Mouse (Mus musculus) frontal cortex, adult 2 months (tissue): Measurements from ENCODE around the gene Atoh8. TPM values are rescaled to one million over a fixed set of nuclear protein-coding genes. Genes with fewer than 3 reads are reported as not detected.

ENCODE experiments used
- DNase-seq, 2 experiments: peaks; one replicate each; pipeline ENCODE4 v3.0.0; 2022; ENCODE audit warnings: low spot score in 1 of 2; ENCODE audit errors: extremely low spot score in 1 of 2
- polyA plus RNA-seq: library from polyadenylated mRNA; depleted of rRNA; stranded (reverse); fragments of >200 nt; gene quantifications from 2 replicates; pipeline ENCODE4 v1.2.3, GENCODE M21; 2012; rRNA removed

Gene Atoh8
- polyA plus RNA-seq, result 1.5 and 2.3 TPM in 2 replicates

- DNase-seq, result peak in 1 of 2 experiments; percentile 44
Observed at GRCm38 (mm10) chr6:72235098-72235806, at the start of gene Atoh8. Atoh8 (minus strand) TSS chr6:72235577.

GRCm38 (mm10) chr6:72283914-72284313 is 48.5 kb upstream of the Atoh8 start:
- DNase-seq, result peak in 1 of 2 experiments; percentile 58

- DNase-seq, result no peak
Observed at GRCm38 (mm10) chr6:72280410-72280998, 45.1 kb upstream of the Atoh8 start.

- DNase-seq, result no peak
Observed at GRCm38 (mm10) chr6:72279505-72279904, 44.1 kb upstream of the Atoh8 start.

GRCm38 (mm10) chr6:72278835-72279234 is 43.5 kb upstream of the Atoh8 start:
- DNase-seq, result no peak

GRCm38 (mm10) chr6:72277508-72278166 is 42.3 kb upstream of the Atoh8 start:
- no peak for DNase-seq

GRCm38 (mm10) chr6:72276972-72277441 is 41.6 kb upstream of the Atoh8 start:
- no peak for DNase-seq

GRCm38 (mm10) chr6:72276141-72276540 is 40.8 kb upstream of the Atoh8 start:
- DNase-seq, result no peak

GRCm38 (mm10) chr6:72275527-72275926 is 40.1 kb upstream of the Atoh8 start:
- no peak for DNase-seq

- DNase-seq, result no peak
Observed at GRCm38 (mm10) chr6:72273153-72273552, 37.8 kb upstream of the Atoh8 start.

- DNase-seq, result no peak
Observed at GRCm38 (mm10) chr6:72272161-72272696, 36.9 kb upstream of the Atoh8 start.

- DNase-seq, result peak; percentile 32 to 66
Observed at GRCm38 (mm10) chr6:72270952-72271519, 35.7 kb upstream of the Atoh8 start.

GRCm38 (mm10) chr6:72270258-72270657 is 34.9 kb upstream of the Atoh8 start:
- DNase-seq, result no peak

GRCm38 (mm10) chr6:72268149-72268847 is 32.9 kb upstream of the Atoh8 start:
- DNase-seq, result no peak

GRCm38 (mm10) chr6:72265664-72266063 is 30.3 kb upstream of the Atoh8 start:
- DNase-seq, result no peak

GRCm38 (mm10) chr6:72263679-72264265 is 28.4 kb upstream of the Atoh8 start:
- DNase-seq, result no peak

- no peak for DNase-seq
Observed at GRCm38 (mm10) chr6:72261683-72262320, 26.4 kb upstream of the Atoh8 start.

- peak; percentile 53 to 94 for DNase-seq
Observed at GRCm38 (mm10) chr6:72260981-72261682, 25.8 kb upstream of the Atoh8 start.

GRCm38 (mm10) chr6:72259474-72259873 is 24.1 kb upstream of the Atoh8 start:
- no peak for DNase-seq
